Mouse (Mus musculus) heart, postnatal 36 days (tissue): Measurements from ENCODE around the gene Satl1. TPM values are rescaled to one million over a fixed set of nuclear protein-coding genes. Genes with fewer than 3 reads are reported as not detected.
"Not testable (repeated sequence)": the region's sequence is repeated elsewhere in the genome, so short reads cannot be mapped to it uniquely, and the experiment has no call there.

Source experiments
- DNase-seq, 2 experiments: peaks; one replicate each; pipeline ENCODE4 v3.0.0; 2021 to 2022
- intact Hi-C: fragments of 180-260 bp; cut with DNase I; formaldehyde crosslinking; loops from one replicate; pipeline ENCODE4 v1.15.1; 2025
- total RNA-seq, 2 experiments: library from RNA; stranded (reverse); gene quantifications; 2 replicates each; pipeline ENCODE4 v1.2.3; 2021

The Satl1 gene
- total RNA-seq = not detected

- no peak for DNase-seq
- intact Hi-C loops = no loop called here
Measured at GRCm38 (mm10) chrX:112406679-112407078, at the start of gene Satl1. Gene Satl1 (minus strand): TSS chrX:112406779.

- intact Hi-C loops = no loop called here
- no peak for DNase-seq
Measured at GRCm38 (mm10) chrX:112438064-112438463, 31.5 kb upstream of the Satl1 start.

GRCm38 (mm10) chrX:112437580-112437979 is 31.0 kb upstream of the Satl1 start:
- no peak for DNase-seq
- intact Hi-C loops = no loop called here

GRCm38 (mm10) chrX:112422998-112423397 is 16.4 kb upstream of the Satl1 start:
- intact Hi-C loops, DNase-seq: not testable (repeated sequence)

- intact Hi-C loops = no loop called here
- DNase-seq = no peak
Measured at GRCm38 (mm10) chrX:112412309-112412708, 5.7 kb upstream of the Satl1 start.

- peak; percentile 21 to 23 for DNase-seq
- intact Hi-C loops = not testable (repeated sequence)
Measured at GRCm38 (mm10) chrX:112370577-112371410, 35.8 kb downstream of the Satl1 start.

- no peak for DNase-seq
- intact Hi-C loops = no loop called here
Measured at GRCm38 (mm10) chrX:112368426-112368825, 38.2 kb downstream of the Satl1 start.

GRCm38 (mm10) chrX:112348395-112348791 is 58.2 kb downstream of the Satl1 start:
- intact Hi-C loops = loop anchor here (10.0 kb wide), 1 partner anchor 654 kb away; the partner anchor contains the start of gene Hdx

GRCm38 (mm10) chrX:112347467-112348394 is 58.8 kb downstream of the Satl1 start:
- intact Hi-C loops = loop anchor here (10.0 kb wide), 1 partner anchor 653 kb away; the partner anchor contains the start of gene Hdx
- DNase-seq = no peak

More at GRCm38 (mm10) chrX:112348395-112348791, 58.2 kb downstream of the Satl1 start:
- no peak for DNase-seq

- DNase-seq = no peak
- intact Hi-C loops = no loop called here
Measured at GRCm38 (mm10) chrX:112339486-112339885, 67.1 kb downstream of the Satl1 start.

Other genes with a start within 250 kb of the Satl1 start
- gene 4933403O08Rik, start 167.7 kb downstream of the Satl1 start, total RNA-seq = not detected
- 10 to 100 TPM; 66.0 to 74.5 TPM for gene Apool, start 95.4 kb downstream of the Satl1 start, total RNA-seq
- gene 2010106E10Rik, start 88.5 kb upstream of the Satl1 start, total RNA-seq = not detected
- under 1 TPM; 0.42 to 0.62 TPM for gene Zfp711, start 193.7 kb upstream of the Satl1 start, total RNA-seq